Mouse (Mus musculus) hematopoietic multipotent progenitor cell, adult 10-12 weeks (in vitro differentiated cells): ENCODE results near the gene Fam129c. TPM values are rescaled to one million over a fixed set of nuclear protein-coding genes. Genes with fewer than 3 reads are reported as not detected.

ENCODE experiments used
- polyA plus RNA-seq: library from polyadenylated mRNA; stranded (reverse); fragments of >175 nt; gene quantifications from 2 replicates; pipeline ENCODE4 v1.2.3, GENCODE M21; 2012; ENCODE audit warnings: low replicate concordance

The Fam129c gene
- 109 and 215 TPM in 2 replicates for polyA plus RNA-seq

GRCm38 (mm10) chr8:71597451-71597850 is at the start of gene Fam129c:
Gene Fam129c (plus strand): TSS chr8:71597648.

DNA sequence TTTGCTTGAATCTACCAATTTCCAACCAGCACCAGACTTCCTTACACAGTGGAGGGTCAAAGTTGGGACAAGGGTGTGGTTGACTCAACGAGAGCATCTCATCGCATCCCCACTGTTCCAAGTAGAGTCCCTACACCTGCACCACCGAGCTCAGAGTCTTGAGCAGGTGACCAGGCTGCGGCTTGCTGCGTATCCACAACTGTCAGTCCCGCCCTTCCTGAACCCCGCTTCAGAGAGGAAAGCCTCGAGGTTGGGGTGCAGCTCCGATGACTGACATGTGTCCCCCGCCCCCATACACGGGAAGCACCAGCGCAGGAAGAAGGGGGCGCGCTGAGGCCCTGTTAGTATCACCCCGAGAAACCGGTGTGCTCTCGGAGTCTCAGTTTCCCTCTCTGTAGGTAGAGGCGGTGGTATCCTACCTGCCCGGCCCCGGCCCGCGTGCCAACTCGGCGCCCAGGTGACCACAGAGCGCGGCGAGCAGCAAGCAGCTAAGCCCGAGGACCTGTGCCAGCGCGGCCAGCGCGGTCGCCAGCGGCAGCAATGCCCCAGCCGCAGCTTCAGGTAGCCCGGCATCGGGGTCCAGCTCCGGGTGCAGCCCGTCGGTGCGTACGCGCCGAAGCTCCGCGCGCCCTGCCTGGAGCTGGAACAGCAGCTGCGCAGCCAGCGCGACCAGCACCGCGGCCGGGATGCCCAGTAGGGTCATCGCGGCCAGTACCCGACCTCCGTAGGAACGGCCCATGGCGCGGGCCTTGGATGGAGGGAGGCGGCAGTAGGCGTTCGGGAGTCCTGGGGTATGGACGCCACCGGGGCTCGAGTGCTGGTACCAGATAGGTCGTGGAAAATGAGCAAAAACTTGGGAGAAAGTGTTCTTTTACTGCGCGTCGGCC is 39.1 kb upstream of the Fam129c start, which contains the start of gene Tmem221:
Gene Tmem221 (minus strand): TSS at position 801 of the 887 bp plus-strand sequence.

GRCm38 (mm10) chr8:71566501-71566900 is 30.9 kb upstream of the Fam129c start, which contains the start of gene Nxnl1:
Gene Nxnl1 (minus strand): TSS chr8:71566601.

DNA sequence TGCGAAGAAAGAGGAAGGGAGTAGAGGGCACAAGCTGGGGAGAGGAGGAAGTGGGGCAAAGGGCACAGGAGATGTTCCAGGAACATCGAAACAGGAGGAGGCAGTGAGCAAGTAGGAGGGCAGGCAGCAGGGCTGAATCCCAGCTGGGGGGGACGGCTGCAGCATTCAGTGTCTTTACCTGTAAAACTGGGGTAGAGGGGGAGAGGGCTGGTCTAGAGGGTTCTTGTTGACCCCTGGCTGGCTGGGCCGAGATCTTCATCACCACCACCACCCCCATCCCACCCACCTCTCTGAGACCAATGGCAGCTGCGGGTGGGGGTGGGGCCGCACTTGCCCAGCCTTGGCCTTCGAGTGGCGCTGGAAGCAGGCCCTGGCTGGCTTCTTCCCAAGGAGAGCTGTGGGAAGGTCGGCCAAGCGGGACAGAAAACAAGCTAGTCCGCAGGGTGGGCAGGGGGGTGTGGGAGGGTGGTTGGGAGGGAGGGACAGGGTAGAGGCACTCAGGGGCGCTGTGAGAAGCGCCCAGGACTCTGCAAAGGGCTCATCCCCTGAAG is 29.0 kb upstream of the Fam129c start, which contains the start of gene Slc27a1:
Gene Slc27a1 (plus strand): TSS at position 496 of the 551 bp plus-strand sequence.

DNA sequence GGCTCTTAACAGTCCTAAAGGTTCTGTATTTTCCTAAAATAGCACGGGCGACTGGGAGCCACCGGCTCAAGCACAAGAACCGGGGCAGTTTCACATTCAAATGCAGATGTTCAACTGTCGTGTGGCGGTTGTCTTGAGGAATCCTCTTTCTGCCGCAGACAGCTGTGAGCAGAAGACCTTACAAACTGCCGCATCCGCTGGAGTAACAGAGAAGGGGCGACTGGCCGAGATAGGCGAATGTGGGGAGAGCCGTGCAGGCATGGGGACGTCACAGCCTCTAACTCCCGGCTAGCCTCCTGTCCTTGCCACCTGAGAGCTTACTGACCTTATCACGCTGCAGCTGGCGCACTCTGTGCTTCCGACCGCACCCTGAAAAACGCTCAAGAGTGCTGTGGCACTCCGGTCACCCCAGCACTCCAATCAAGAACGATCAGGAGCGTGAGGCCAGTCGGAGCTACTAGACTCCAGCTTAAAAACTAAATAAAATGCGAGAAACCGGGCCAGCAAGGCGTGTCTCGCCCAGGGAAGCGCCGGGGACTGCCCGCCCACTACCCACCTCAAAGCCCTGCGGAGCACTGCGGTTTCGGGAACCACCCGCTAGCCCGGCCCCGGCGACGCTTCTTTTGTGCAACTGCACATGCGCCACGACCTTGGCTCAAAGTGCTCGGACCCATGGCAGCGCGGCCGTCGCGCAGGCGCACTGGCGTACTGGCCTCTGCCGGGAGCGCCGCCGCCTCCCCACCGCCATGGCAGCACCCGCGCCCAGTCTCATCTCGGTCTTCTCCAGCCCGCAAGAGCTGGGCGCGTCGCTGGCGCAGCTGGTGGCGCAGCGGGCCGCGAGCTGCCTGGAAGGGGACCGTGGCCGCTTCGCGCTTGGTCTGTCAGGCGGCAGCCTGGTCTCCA is 5.7 kb upstream of the Fam129c start, which contains the start of gene Pgls:
Gene Pgls (plus strand): TSS at position 706 of the 903 bp plus-strand sequence.

DNA sequence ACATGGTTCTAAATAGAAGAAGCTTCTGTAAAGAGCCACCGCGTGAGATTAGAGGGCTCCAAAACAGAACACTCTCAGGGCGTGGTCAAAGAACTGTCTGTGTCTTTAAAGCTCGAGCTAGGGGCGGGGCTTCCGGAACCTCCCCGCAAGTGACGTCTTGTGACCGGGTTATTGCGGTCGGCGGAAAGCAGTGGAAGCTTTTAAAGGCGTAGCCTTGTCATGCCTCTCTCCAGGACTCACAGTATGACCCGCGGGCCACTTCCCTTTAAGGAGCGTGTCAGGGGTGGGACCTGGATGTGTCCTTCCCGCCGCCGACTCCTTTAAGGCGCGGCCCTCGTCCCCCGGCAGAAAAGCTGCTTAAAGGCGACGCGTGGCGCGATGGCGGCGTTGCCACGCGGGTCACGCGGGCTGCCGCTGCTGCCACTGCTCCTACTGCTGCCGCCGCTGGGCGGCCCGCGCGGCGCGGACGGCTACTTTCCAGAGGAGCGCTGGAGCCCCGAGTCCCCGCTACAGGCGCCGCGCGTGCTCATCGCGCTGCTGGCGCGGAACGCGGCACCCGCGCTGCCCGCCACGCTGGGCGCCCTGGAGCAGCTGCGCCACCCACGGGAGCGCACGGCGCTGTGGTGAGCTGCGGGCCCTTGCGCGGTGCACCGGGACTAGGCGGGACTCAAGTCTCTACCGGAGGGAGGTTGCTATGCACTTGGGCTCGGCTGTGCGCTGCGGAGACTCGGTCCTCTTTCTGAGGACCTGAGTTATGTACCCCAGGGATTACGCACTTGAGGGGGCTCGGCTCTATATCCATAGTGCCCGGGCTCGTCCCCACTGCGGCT is 13.6 kb downstream of the Fam129c start, which contains the start of gene Colgalt1:
Gene Colgalt1 (plus strand): TSS at position 177 of the 830 bp plus-strand sequence.

Other genes starting within 250 kb of the Fam129c start
- 230 and 318 TPM in 2 replicates for gene Use1, start 230.8 kb upstream of the Fam129c start, polyA plus RNA-seq
- gene Ocel1, start 226.3 kb upstream of the Fam129c start, polyA plus RNA-seq: 49.5 and 128 TPM in 2 replicates
- gene Nr2f6, start 215.7 kb upstream of the Fam129c start, polyA plus RNA-seq: 47.0 and 71.0 TPM in 2 replicates
- gene Ushbp1, start 201.8 kb upstream of the Fam129c start, polyA plus RNA-seq: 0.64 and 1.2 TPM in 2 replicates
- gene Babam1, start 200.8 kb upstream of the Fam129c start, polyA plus RNA-seq: 86.4 and 115 TPM in 2 replicates
- 4.4 and 11.0 TPM in 2 replicates for gene Ankle1, start 191.6 kb upstream of the Fam129c start, polyA plus RNA-seq
- gene Abhd8, start 134.0 kb upstream of the Fam129c start, polyA plus RNA-seq: 63.5 and 128 TPM in 2 replicates
- gene Mrpl34, start 132.7 kb upstream of the Fam129c start, polyA plus RNA-seq: 62.6 and 70.7 TPM in 2 replicates
- 230 and 542 TPM in 2 replicates for gene Dda1, start 128.4 kb upstream of the Fam129c start, polyA plus RNA-seq
- 8.3 and 23.9 TPM in 2 replicates for gene Ano8, start 111.7 kb upstream of the Fam129c start, polyA plus RNA-seq
- gene Gtpbp3, start 109.5 kb upstream of the Fam129c start, polyA plus RNA-seq: 21.2 and 52.5 TPM in 2 replicates
- 7.0 and 42.5 TPM in 2 replicates for gene Plvap, start 85.9 kb upstream of the Fam129c start, polyA plus RNA-seq
- 0.10 TPM in 1 of 2 replicates, not detected in the other for gene Ccdc194, start 71.9 kb upstream of the Fam129c start, polyA plus RNA-seq
- 136 and 509 TPM in 2 replicates for gene Bst2, start 60.2 kb upstream of the Fam129c start, polyA plus RNA-seq
- 126 and 231 TPM in 2 replicates for gene Mvb12a, start 54.7 kb upstream of the Fam129c start, polyA plus RNA-seq
- gene Tmem221, start 38.8 kb upstream of the Fam129c start, polyA plus RNA-seq: 0.84 and 2.7 TPM in 2 replicates
- 0.04 TPM in 1 of 2 replicates, not detected in the other for gene Nxnl1, start 31.0 kb upstream of the Fam129c start, polyA plus RNA-seq
- gene Slc27a1, start 28.8 kb upstream of the Fam129c start, polyA plus RNA-seq: 14.2 and 19.8 TPM in 2 replicates
- gene Pgls, start 5.5 kb upstream of the Fam129c start, polyA plus RNA-seq: 279 and 289 TPM in 2 replicates
- gene Colgalt1, start 13.3 kb downstream of the Fam129c start, polyA plus RNA-seq: 60.9 and 103 TPM in 2 replicates
- gene Unc13a, start 74.1 kb downstream of the Fam129c start, polyA plus RNA-seq: 0.42 and 0.58 TPM in 2 replicates
- 114 and 286 TPM in 2 replicates for gene Jak3, start 78.6 kb downstream of the Fam129c start, polyA plus RNA-seq
- 77.9 and 105 TPM in 2 replicates for gene Insl3, start 91.6 kb downstream of the Fam129c start, polyA plus RNA-seq
- gene B3gnt3, start 104.1 kb downstream of the Fam129c start, polyA plus RNA-seq: 0.63 and 2.8 TPM in 2 replicates
- gene Fcho1, start 128.1 kb downstream of the Fam129c start, polyA plus RNA-seq: 265 and 572 TPM in 2 replicates